Mouse (Mus musculus): Measurements from ENCODE around the gene Pdcd1lg2. TPM values are rescaled to one million over a fixed set of nuclear protein-coding genes. Genes with fewer than 3 reads are reported as not detected.

The Pdcd1lg2 gene
- polyA plus RNA-seq, 1 experiment from 2014 or later: not detected

DNA sequence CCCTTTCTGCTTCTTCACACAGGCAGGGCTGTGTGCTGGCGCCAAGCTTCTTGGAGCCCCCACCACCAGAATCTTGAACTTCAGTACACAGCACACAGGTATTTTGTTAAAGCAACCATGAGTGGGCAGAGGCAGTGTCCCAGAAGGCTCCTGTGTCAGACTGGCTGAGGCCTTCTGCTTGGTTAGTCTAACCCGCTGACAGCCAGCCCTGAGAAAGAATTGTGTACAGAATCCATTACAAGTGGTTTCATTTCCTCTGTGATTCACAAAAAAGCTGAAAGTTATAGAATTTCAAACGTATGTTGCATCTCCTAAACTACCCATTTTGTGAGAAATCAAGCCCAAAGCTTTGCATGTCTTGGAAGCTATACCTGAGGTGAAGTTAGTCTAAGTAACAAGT lies 19.8 kb downstream of the Pdcd1lg2 start:
- Histone ChIP-seq H3K9me3 (replicated peaks) (no peaks in the 10 kb centered on the region), H3K4me2 (replicated peaks) (no peak overlapping the region), H3K4me1 (no peaks in the 10 kb centered on the region), H3K36me3 (no peaks in the 10 kb centered on the region), H3K4me3 (no peak overlapping the region), H3K9ac (no peak overlapping the region), H3K27me3 (no peaks in the 10 kb centered on the region), H3K27ac (no peak overlapping the region)
- no peak for ATAC-seq (ENCODE audit: low FRiP score)
- 82% methylated on average over 3 of the region's 3 CpGs for WGBS

DNA sequence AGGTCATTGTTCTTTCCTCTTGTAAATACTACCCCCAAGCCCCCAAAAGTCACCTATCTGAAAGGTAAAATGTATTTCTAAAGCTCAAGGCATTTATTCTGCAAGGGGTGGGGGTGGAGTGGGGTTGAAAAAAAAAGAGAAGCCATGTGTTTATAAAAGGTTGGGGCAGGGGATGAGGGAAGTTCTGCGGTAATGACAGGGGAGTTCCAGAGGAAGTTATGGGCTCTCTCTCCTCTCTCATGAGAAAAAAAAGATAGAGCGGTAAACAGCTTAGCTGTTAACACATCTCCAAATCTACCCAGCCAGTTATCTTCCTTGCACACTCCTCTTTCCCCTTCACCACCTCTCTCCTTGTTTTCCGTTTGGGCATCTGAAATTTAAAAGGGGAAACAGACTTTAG lies 20.2 kb downstream of the Pdcd1lg2 start:
- Histone ChIP-seq H3K27ac (no peak overlapping the region), H3K4me2 (replicated peaks) (no peak overlapping the region), H3K4me1 (no peaks in the 10 kb centered on the region), H3K4me3 (no peak overlapping the region), H3K9ac (no peak overlapping the region), H3K9me3 (replicated peaks) (no peaks in the 10 kb centered on the region), H3K36me3 (no peaks in the 10 kb centered on the region), H3K27me3 (no peaks in the 10 kb centered on the region)
- no peak for ATAC-seq (ENCODE audit: low FRiP score)
- 83% methylated on average over 3 of the region's 3 CpGs for WGBS

DNA sequence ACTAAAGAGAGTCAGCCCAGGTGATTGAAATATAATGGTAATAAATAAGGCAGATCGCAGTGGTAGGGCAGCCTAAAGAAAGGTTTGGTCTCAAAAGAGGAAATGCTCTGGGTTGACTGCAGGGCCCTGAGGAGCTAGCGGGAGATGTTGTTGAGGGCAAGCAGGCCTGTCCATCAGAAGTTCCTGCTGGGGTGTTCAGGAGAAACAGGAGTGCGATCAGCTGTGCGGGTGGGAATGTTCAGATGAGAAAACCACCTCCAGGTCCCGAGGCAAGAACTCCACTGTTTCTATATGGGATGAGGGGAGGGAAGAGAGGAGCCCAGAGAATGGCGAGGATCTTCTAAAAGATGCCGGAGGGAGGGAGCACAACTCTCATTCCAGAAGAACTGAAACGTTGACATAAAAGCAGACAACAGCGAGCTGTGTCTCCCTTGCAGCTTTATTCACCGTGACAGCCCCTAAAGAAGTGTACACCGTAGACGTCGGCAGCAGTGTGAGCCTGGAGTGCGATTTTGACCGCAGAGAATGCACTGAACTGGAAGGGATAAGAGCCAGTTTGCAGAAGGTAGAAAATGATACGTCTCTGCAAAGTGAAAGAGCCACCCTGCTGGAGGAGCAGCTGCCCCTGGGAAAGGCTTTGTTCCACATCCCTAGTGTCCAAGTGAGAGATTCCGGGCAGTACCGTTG lies 26.2 kb downstream of the Pdcd1lg2 start:
- ATAC-seq (ENCODE audit: low FRiP score): no peak
- Histone ChIP-seq H3K36me3 (no peaks in the 10 kb centered on the region), H3K4me1 (no peaks in the 10 kb centered on the region), H3K27me3 (no peaks in the 10 kb centered on the region), H3K9me3 (replicated peaks) (no peaks in the 10 kb centered on the region), H3K4me2 (replicated peaks) (no peak overlapping the region), H3K27ac (no peak overlapping the region), H3K4me3 (no peak overlapping the region), H3K9ac (no peak overlapping the region)
- WGBS: 80% methylated on average over 18 of the region's 18 CpGs

DNA sequence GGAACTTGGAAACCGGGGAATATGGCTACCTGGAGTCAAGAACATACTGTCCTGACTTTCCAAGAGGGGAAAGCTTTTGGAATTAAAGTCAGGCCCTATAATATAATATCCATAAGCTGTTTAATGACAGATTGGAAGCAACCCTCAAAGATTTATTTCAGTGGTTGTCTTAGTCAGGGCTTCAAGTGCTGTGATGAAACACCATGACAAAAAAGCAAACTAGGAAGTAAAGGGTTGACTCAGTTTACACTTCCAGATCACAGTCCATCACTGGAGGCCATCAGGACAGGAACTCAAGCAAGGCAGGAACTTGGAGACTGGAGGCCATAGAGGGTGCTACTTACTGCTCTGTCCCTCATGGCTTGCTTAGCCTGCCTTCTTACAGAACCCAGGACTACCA lies 27.1 kb downstream of the Pdcd1lg2 start:
- H3K36me3 ChIP-seq: no peaks in the 10 kb centered on the region
- ATAC-seq (ENCODE audit: low FRiP score): no peak
- H3K27ac ChIP-seq: no peak overlapping the region
- no peak overlapping the region for H3K4me2 ChIP-seq (replicated peaks)
- H3K9me3 ChIP-seq (replicated peaks): no peaks in the 10 kb centered on the region
- no peak overlapping the region for H3K4me3 ChIP-seq
- H3K9ac ChIP-seq: no peak overlapping the region
- no peaks in the 10 kb centered on the region for H3K4me1 ChIP-seq
- 93% methylated on average over 1 of the region's 1 CpGs for WGBS
- no peaks in the 10 kb centered on the region for H3K27me3 ChIP-seq

DNA sequence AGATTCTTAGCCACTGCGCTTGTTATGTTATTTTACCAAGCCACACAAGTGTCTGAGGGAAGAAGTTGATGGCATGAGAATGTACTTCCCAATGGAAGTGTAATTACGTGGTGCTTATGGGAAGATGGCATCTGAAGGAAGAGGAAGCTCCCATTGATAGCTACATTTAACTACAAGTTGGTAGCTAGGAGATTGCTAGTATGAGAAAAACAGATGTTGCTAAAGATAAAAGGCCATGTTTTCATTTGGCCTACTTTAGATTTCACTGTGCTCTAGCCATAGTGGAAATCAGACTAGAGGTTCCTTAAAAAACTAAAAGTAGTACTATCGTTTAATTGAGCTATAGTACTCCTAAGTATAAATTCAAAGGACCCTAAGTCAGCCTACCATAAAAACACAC lies 28.5 kb downstream of the Pdcd1lg2 start:
- H3K9ac ChIP-seq: no peak overlapping the region
- no peaks in the 10 kb centered on the region for H3K4me1 ChIP-seq
- no peaks in the 10 kb centered on the region for H3K27me3 ChIP-seq
- no peaks in the 10 kb centered on the region for H3K9me3 ChIP-seq (replicated peaks)
- no peaks in the 10 kb centered on the region for H3K36me3 ChIP-seq
- ATAC-seq (ENCODE audit: low FRiP score): no peak
- no peak overlapping the region for H3K4me3 ChIP-seq
- H3K27ac ChIP-seq: no peak overlapping the region
- WGBS: 91% methylated on average over 3 of the region's 3 CpGs
- no peak overlapping the region for H3K4me2 ChIP-seq (replicated peaks)

DNA sequence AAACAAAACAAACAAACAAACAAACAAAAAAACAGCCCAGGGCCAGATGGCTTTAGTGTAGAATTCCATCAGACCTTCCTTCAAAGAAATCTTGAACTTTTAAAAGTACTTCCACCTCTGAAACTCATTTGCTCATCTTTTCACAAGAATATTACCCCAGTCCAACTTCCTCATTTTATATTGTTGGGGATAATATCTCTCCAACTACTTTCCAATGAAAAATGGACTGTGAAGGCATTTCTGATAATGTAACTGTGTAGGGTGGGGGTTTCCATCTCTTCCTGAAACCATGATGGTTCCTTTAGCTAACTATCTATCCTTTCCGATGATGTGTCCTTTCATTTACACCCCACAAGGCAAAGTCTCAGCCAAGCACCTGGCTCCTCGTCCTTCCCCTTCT lies 31.8 kb downstream of the Pdcd1lg2 start:
- H3K9ac ChIP-seq: no peak overlapping the region
- no peak for ATAC-seq (ENCODE audit: low FRiP score)
- no peak overlapping the region for H3K27ac ChIP-seq
- H3K4me3 ChIP-seq: no peak overlapping the region
- 89% methylated on average over 2 of the region's 2 CpGs for WGBS
- H3K4me2 ChIP-seq (replicated peaks): no peak overlapping the region
- no peaks in the 10 kb centered on the region for H3K27me3 ChIP-seq
- H3K9me3 ChIP-seq (replicated peaks): no peaks in the 10 kb centered on the region; the same call in 1 of the 2 replicates
- H3K36me3 ChIP-seq: no peaks in the 10 kb centered on the region
- H3K4me1 ChIP-seq: no peaks in the 10 kb centered on the region

DNA sequence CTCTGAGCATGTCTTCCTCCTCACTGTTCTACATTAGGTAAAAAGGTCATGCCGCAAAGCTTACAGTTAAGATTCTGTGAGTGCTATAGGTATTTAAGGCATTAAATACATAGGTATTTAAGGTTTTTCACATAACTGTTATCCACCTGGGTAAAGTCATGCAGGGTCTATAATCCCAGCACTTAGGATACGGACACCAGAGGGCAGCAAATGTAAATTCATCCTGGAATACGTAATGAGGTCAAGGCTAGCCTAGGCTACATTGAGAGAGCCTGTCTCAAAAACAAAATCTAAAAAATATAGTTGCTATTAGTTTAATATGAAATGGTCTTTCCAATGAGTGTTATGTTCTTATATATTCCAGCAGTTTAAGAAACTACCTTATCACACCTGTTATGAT lies 33.6 kb downstream of the Pdcd1lg2 start:
- no peak for ATAC-seq (ENCODE audit: low FRiP score)
- Histone ChIP-seq H3K9me3 (replicated peaks) (no peaks in the 10 kb centered on the region; the same call in 1 of the 2 replicates), H3K4me2 (replicated peaks) (no peak overlapping the region), H3K9ac (no peak overlapping the region), H3K27ac (no peak overlapping the region), H3K36me3 (no peaks in the 10 kb centered on the region), H3K4me1 (no peaks in the 10 kb centered on the region), H3K27me3 (no peaks in the 10 kb centered on the region), H3K4me3 (no peak overlapping the region)
- 86% methylated on average over 3 of the region's 3 CpGs for WGBS

DNA sequence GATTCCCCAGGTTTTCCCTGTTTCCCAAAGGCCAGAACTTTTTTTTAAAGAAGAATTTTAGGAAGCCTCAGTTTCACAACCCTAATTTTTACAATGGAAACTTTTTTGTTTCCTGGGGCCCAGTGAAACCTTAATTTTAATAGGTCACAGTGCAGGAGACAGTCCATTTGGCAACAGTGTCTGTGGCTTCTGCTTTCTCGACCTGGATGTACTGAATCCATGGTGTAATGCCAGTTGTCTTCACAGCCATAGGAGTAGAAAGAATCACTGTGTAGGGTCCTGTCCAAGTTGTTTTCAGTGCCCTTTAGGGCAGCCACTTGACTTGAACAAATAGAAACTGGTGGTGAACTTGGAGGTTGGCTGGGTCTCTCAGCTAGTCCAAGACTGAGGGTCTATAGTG lies 37.7 kb downstream of the Pdcd1lg2 start:
- 88% methylated on average over 1 of the region's 1 CpGs for WGBS
- no peak overlapping the region for H3K27ac ChIP-seq
- H3K4me3 ChIP-seq: no peak overlapping the region
- no peaks in the 10 kb centered on the region for H3K4me1 ChIP-seq
- ATAC-seq (ENCODE audit: low FRiP score): no peak
- H3K27me3 ChIP-seq: no peaks in the 10 kb centered on the region
- no peak overlapping the region for H3K9ac ChIP-seq
- H3K4me2 ChIP-seq (replicated peaks): no peak overlapping the region
- no peaks in the 10 kb centered on the region; the same call in 1 of the 2 replicates for H3K9me3 ChIP-seq (replicated peaks)
- no peaks in the 10 kb centered on the region for H3K36me3 ChIP-seq

DNA sequence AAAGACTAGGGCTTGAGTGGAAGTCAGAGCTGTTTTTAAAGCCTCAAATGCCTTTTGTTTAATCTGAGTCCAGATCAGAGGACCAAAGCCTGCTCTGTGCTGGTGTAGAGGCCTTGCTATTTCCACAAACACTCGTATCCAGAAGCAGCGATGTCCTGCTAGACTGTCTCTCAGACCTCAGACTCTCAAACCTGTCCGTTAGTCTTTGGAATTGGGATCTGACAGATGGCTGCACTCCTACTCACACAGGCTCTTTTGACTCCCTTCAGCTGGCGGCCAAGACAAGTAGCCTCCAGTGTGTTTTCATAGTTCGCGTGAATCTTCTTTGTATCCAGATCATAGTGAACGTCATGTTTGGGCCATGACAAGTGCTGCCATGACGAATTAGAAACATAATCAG lies 39.7 kb downstream of the Pdcd1lg2 start:
- WGBS: 88% methylated on average over 8 of the region's 8 CpGs

DNA sequence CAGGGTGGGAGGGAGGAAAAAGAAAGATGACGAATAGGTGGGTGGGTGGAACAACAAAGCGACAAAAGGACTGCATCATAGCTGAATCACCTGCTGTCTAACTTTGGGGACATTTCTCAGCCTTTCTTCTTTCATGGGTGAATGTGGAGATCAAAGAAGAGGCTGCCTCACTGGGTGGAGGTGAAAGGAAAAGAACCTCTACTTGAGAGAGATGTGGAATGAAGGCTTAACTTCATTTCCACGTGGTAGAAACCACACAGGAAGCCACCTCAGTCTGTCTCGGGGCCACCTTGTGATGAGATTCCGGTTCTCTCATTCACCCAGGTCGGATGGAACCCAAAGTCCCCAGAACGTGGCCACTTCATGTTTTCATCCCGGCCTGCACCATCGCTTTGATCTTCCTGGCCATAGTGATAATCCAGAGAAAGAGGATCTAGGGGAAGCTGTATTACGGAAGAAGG lies 43.5 kb downstream of the Pdcd1lg2 start:
- Histone ChIP-seq H3K4me2 (replicated peaks) (no peak overlapping the region), H3K9ac (no peak overlapping the region), H3K27me3 (no peaks in the 10 kb centered on the region), H3K27ac (no peak overlapping the region), H3K4me1 (no peaks in the 10 kb centered on the region), H3K9me3 (replicated peaks) (no peaks in the 10 kb centered on the region), H3K4me3 (no peak overlapping the region), H3K36me3 (no peaks in the 10 kb centered on the region)
- 84% methylated on average over 10 of the region's 10 CpGs for WGBS
- ATAC-seq (ENCODE audit: low FRiP score): no peak

More for the DNA sequence above, 39.7 kb downstream of the Pdcd1lg2 start:
- no peak for ATAC-seq (ENCODE audit: low FRiP score)
- Histone ChIP-seq H3K4me3 (no peak overlapping the region), H3K4me2 (replicated peaks) (no peak overlapping the region), H3K36me3 (no peaks in the 10 kb centered on the region), H3K4me1 (no peaks in the 10 kb centered on the region), H3K9me3 (replicated peaks) (no peaks in the 10 kb centered on the region; the same call in 1 of the 2 replicates), H3K27me3 (no peaks in the 10 kb centered on the region), H3K9ac (no peak overlapping the region), H3K27ac (no peak overlapping the region)

DNA sequence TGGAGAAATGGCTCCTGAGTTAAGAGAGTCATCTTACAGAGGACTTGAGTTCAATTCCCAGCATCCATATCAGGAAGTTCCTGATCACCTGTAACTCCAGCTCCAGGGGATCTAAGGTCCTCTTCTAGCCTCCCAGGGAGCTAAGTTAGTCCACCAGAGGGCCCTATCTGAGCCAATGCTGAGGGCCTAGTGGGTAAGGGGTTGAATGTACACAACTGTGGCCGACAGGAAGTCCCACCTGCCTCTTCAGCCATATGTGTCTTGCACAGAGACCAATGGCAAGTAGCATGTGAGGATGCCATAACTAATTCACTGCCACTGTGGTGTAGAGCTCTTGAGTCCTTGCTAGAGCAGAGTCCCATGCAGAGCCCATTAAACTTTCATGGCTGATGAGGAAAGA lies 44.4 kb downstream of the Pdcd1lg2 start:
- no peaks in the 10 kb centered on the region for H3K4me1 ChIP-seq
- H3K27ac ChIP-seq: no peak overlapping the region
- no peaks in the 10 kb centered on the region for H3K9me3 ChIP-seq (replicated peaks)
- no peak for ATAC-seq (ENCODE audit: low FRiP score)
- no peaks in the 10 kb centered on the region for H3K36me3 ChIP-seq
- WGBS: 86% methylated on average over 1 of the region's 1 CpGs
- H3K4me2 ChIP-seq (replicated peaks): no peak overlapping the region
- H3K9ac ChIP-seq: no peak overlapping the region
- H3K27me3 ChIP-seq: no peaks in the 10 kb centered on the region
- H3K4me3 ChIP-seq: no peak overlapping the region

DNA sequence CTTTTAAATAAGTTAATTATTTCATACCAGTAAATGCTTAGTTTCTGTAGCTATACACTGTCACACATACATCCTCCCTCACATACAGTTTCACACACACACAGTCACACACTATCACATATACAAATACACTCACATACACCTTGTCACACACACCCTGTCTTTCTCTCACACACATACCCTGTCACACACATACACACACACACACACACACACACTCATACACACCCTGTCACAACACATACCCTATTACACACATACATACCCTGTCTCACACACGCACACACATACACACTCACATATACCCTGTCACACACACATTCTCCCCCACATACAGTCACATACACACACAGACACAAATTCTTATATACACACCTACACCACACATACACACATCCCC lies 47.3 kb downstream of the Pdcd1lg2 start:
- Histone ChIP-seq H3K9me3 (replicated peaks) (no peaks in the 10 kb centered on the region), H3K4me1 (no peaks in the 10 kb centered on the region), H3K9ac (no peak overlapping the region), H3K27ac (no peak overlapping the region), H3K36me3 (no peaks in the 10 kb centered on the region), H3K4me3 (no peak overlapping the region), H3K27me3 (no peaks in the 10 kb centered on the region), H3K4me2 (replicated peaks) (no peak overlapping the region)
- no peak for ATAC-seq (ENCODE audit: low FRiP score)
- 90% methylated on average over 1 of the region's 1 CpGs for WGBS

DNA sequence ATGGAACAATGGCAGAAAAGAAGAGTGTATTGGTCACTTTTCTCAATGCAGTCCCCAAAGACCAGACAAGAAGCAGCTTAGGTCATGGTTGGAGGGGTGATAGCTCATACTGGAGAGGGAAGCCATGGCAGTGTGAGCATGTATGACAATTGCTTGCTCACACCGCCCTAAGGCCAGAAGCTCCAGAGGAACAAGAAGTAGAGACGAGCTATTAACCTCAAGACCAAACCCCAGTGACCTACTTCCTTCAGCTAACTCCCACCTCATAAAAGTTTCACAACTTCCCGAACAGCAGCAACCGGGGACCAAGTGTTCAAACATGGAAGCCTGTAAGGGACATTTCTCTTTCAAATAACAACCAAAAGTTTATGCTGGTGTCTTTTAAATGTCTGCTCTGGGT lies 51.7 kb downstream of the Pdcd1lg2 start:
- no peak overlapping the region for H3K4me3 ChIP-seq
- no peaks in the 10 kb centered on the region for H3K9me3 ChIP-seq (replicated peaks)
- ATAC-seq (ENCODE audit: low FRiP score): no peak
- 92% methylated on average over 4 of the region's 4 CpGs for WGBS
- H3K27me3 ChIP-seq: no peaks in the 10 kb centered on the region
- H3K4me2 ChIP-seq (replicated peaks): no peak overlapping the region
- H3K4me1 ChIP-seq: no peaks in the 10 kb centered on the region
- no peak overlapping the region for H3K9ac ChIP-seq
- H3K27ac ChIP-seq: no peak overlapping the region
- no peaks in the 10 kb centered on the region for H3K36me3 ChIP-seq

Data from hindbrain, embryonic 12.5 days (tissue).